Mouse (Mus musculus) liver (tissue): ENCODE measurements around the gene Mical1.
A peak's percentile ranks its signal among the peaks of the same experiment; 100 is the strongest.

ENCODE experiments used
- DNase-seq: peaks from one replicate; pipeline ENCODE4 v3.0.0-alpha.2; 2020; ENCODE audit warnings: mixed read lengths

Mical1 gene

GRCm38 (mm10) chr10:41476171-41477017 lies at the start of gene Mical1:
Gene Mical1, plus strand, starts transcription at chr10:41476314.
- DNase-seq = peak; percentile 83

- DNase-seq = no peak
These were observed 49.7 kb upstream of the Mical1 start for GRCm38 (mm10) chr10:41426368-41426767.

- DNase-seq = peak; percentile 56
These were observed 41.5 kb upstream of the Mical1 start for GRCm38 (mm10) chr10:41434624-41435023.

- DNase-seq = no peak
These were observed 41.0 kb upstream of the Mical1 start for GRCm38 (mm10) chr10:41435141-41435540.

- DNase-seq = no peak
These were observed 27.9 kb upstream of the Mical1 start for GRCm38 (mm10) chr10:41448216-41448615.

GRCm38 (mm10) chr10:41449684-41450083 lies 26.4 kb upstream of the Mical1 start:
- no peak for DNase-seq

- DNase-seq = peak; percentile 97
These were observed 25.9 kb upstream of the Mical1 start, which contains the start of gene Zbtb24 for GRCm38 (mm10) chr10:41450137-41450670. Gene Zbtb24, plus strand, starts transcription at chr10:41450383.

GRCm38 (mm10) chr10:41450780-41451522 lies 25.2 kb upstream of the Mical1 start:
- no peak for DNase-seq

- DNase-seq = no peak
These were observed 24.5 kb upstream of the Mical1 start for GRCm38 (mm10) chr10:41451656-41452055.

GRCm38 (mm10) chr10:41452791-41453190 lies 23.3 kb upstream of the Mical1 start:
- no peak for DNase-seq

- no peak for DNase-seq
These were observed 16.1 kb upstream of the Mical1 start for GRCm38 (mm10) chr10:41459990-41460389.

GRCm38 (mm10) chr10:41460501-41460900 lies 15.6 kb upstream of the Mical1 start:
- DNase-seq = no peak

- DNase-seq = no peak
These were observed 14.9 kb upstream of the Mical1 start for GRCm38 (mm10) chr10:41461057-41461722.

GRCm38 (mm10) chr10:41464401-41464955 lies 11.6 kb upstream of the Mical1 start:
- DNase-seq = no peak

GRCm38 (mm10) chr10:41467325-41467724 lies 8.8 kb upstream of the Mical1 start:
- DNase-seq = no peak

- DNase-seq = no peak
These were observed 5.4 kb upstream of the Mical1 start for GRCm38 (mm10) chr10:41470693-41471092.

GRCm38 (mm10) chr10:41472534-41472933 lies 3.6 kb upstream of the Mical1 start:
- no peak for DNase-seq

- no peak for DNase-seq
These were observed 3.1 kb upstream of the Mical1 start for GRCm38 (mm10) chr10:41472962-41473481.

GRCm38 (mm10) chr10:41473782-41474468 lies 2.2 kb upstream of the Mical1 start:
- DNase-seq = peak; percentile 36

GRCm38 (mm10) chr10:41474981-41475391 lies 1.1 kb upstream of the Mical1 start:
- no peak for DNase-seq

- no peak for DNase-seq
These were observed 834 bp downstream of the Mical1 start for GRCm38 (mm10) chr10:41477018-41477277.
